Mouse (Mus musculus) forebrain, embryonic 11.5 days (tissue): Measurements from ENCODE around the gene Phf5a. TPM values are rescaled to one million over a fixed set of nuclear protein-coding genes. Genes with fewer than 3 reads are reported as not detected.

Source experiments
- ATAC-seq: fragments of 200-750 bp; cut with Nextera tagmentation; replicated peaks from 2 replicates; pipeline ENCODE4 v1.8.0; 2017; ENCODE audit warnings: moderate TSS enrichment; ENCODE audit not compliant: low FRiP score
- DNase-seq: peaks from one replicate; pipeline ENCODE4 v3.0.0-alpha.2; 2017; ENCODE audit warnings: low spot score
- H3K27ac ChIP-seq: fragments of 300-500 bp; sonication (generic); 2 replicates; pipeline ENCODE4 v1.5.1; 2014; ENCODE audit warnings: low read depth, low read length
- H3K27me3 ChIP-seq: fragments of 300-500 bp; sonication (generic); 2 replicates; pipeline ENCODE4 v1.6.1; 2014; ENCODE audit warnings: mild to moderate bottlenecking, low read length, mixed read lengths; ENCODE audit not compliant: control insufficient read depth, insufficient read depth
- H3K36me3 ChIP-seq: fragments of 300-500 bp; sonication (generic); 2 replicates; pipeline ENCODE4 v1.6.1; 2014; ENCODE audit warnings: mild to moderate bottlenecking, low read length, moderate library complexity, mixed read lengths; ENCODE audit not compliant: control insufficient read depth, insufficient read depth
- H3K4me1 ChIP-seq: fragments of 300-500 bp; sonication (generic); replicated peaks from 2 replicates; pipeline ENCODE4 v1.6.1; 2014; ENCODE audit warnings: low read length, mixed read lengths; ENCODE audit not compliant: control insufficient read depth, insufficient read depth
- H3K4me2 ChIP-seq: fragments of 300-500 bp; sonication (generic); 2 replicates; pipeline ENCODE4 v1.6.1; 2014; ENCODE audit warnings: low read depth, mild to moderate bottlenecking, low read length, moderate library complexity, mixed read lengths; ENCODE audit not compliant: severe bottlenecking
- H3K4me3 ChIP-seq: fragments of 300-500 bp; sonication (generic); 2 replicates; pipeline ENCODE4 v1.5.1; 2014; ENCODE audit warnings: low read depth, low read length
- H3K9ac ChIP-seq: fragments of 300-500 bp; sonication (generic); 2 replicates; pipeline ENCODE4 v1.6.1; 2014; ENCODE audit warnings: low read length
- H3K9me3 ChIP-seq: fragments of 300-500 bp; sonication (generic); 2 replicates; pipeline ENCODE4 v1.6.1; 2016; ENCODE audit warnings: low read length, mixed read lengths; ENCODE audit not compliant: control insufficient read depth
- WGBS: fragments of 180-500 bp; shearing (Covaris S2); extraction: QIAGEN DNeasy Blood & Tissue Kit; methylation state at CpG from one replicate; pipeline ENCODE4 v1.1.7; 2014; 5-methylcytosine and 5-hydroxymethylcytosine counted together
- polyA plus RNA-seq: library from polyadenylated mRNA; unstranded; fragments of >200 nt; fragmentation: Nextera tagmentation; extraction: Ambion mirVana; gene quantifications from 2 replicates; pipeline ENCODE4 v1.2.1, GENCODE M21; 2014

Gene Phf5a
- polyA plus RNA-seq: 186 and 216 TPM in 2 replicates

- DNase-seq: peak; percentile 98
- Histone ChIP-seq H3K36me3 (peaks cover 16% of the 10 kb centered on the region), H3K4me1 (peaks cover 4% of the 10 kb centered on the region; the same call in 1 of the 2 replicates), H3K27ac (peak within 1 kb of the TSS; percentile 94), H3K9ac (peak within 1 kb of the TSS; percentile 80), H3K4me2 (peak within 1 kb of the TSS; percentile 94), H3K27me3 (no peaks in the 10 kb centered on the region), H3K9me3 (no peaks in the 10 kb centered on the region), H3K4me3 (peak within 1 kb of the TSS; percentile 93)
- WGBS: 0% methylated on average over 30 of the region's 30 CpGs
- peak; percentile 84 for ATAC-seq
These were observed at the start of gene Phf5a for GRCm38 (mm10) chr15:81871604-81872261. Gene Phf5a, minus strand, starts transcription at chr15:81871911.

- ATAC-seq: no peak
- 73% methylated on average over 5 of the region's 5 CpGs for WGBS
- Histone ChIP-seq H3K9ac (no peak overlapping the region), H3K27ac (no peak overlapping the region), H3K4me2 (no peak overlapping the region), H3K4me1 (peaks cover 5% of the 10 kb centered on the region; the same call in 1 of the 2 replicates), H3K27me3 (no peaks in the 10 kb centered on the region), H3K9me3 (no peaks in the 10 kb centered on the region), H3K4me3 (no peak overlapping the region), H3K36me3 (no peaks in the 10 kb centered on the region; the same call in 1 of the 2 replicates)
- DNase-seq: no peak
These were observed 49.5 kb upstream of the Phf5a start for GRCm38 (mm10) chr15:81921255-81921654.

GRCm38 (mm10) chr15:81920546-81921217, 49.0 kb upstream of the Phf5a start:
- WGBS: 87% methylated on average over 10 of the region's 10 CpGs
- DNase-seq (no peak), ATAC-seq (no peak)
- Histone ChIP-seq H3K4me2 (no peak overlapping the region), H3K27me3 (no peaks in the 10 kb centered on the region), H3K36me3 (no peaks in the 10 kb centered on the region; the same call in 1 of the 2 replicates), H3K4me1 (peaks cover 5% of the 10 kb centered on the region; the same call in 1 of the 2 replicates), H3K9ac (no peak overlapping the region), H3K4me3 (no peak overlapping the region), H3K9me3 (no peaks in the 10 kb centered on the region), H3K27ac (no peak overlapping the region)

GRCm38 (mm10) chr15:81919062-81919461, 47.4 kb upstream of the Phf5a start:
- Histone ChIP-seq H3K9me3 (no peaks in the 10 kb centered on the region), H3K36me3 (no peaks in the 10 kb centered on the region; the same call in 1 of the 2 replicates), H3K9ac (no peak overlapping the region), H3K4me2 (no peak overlapping the region), H3K27ac (no peak overlapping the region), H3K4me1 (no peaks in the 10 kb centered on the region), H3K27me3 (no peaks in the 10 kb centered on the region), H3K4me3 (no peak overlapping the region)
- ATAC-seq (no peak), DNase-seq (no peak)
- WGBS: 86% methylated on average over 5 of the region's 5 CpGs

GRCm38 (mm10) chr15:81917621-81918463, 46.1 kb upstream of the Phf5a start:
- Histone ChIP-seq H3K27ac (no peak overlapping the region), H3K9ac (no peak overlapping the region), H3K4me1 (no peaks in the 10 kb centered on the region), H3K27me3 (no peaks in the 10 kb centered on the region), H3K9me3 (no peaks in the 10 kb centered on the region), H3K4me2 (no peak overlapping the region), H3K36me3 (peaks cover 3% of the 10 kb centered on the region), H3K4me3 (no peak overlapping the region)
- 60% methylated on average over 6 of the region's 6 CpGs for WGBS
- ATAC-seq: no peak
- DNase-seq: peak; percentile 81

GRCm38 (mm10) chr15:81917201-81917600, 45.5 kb upstream of the Phf5a start:
- H3K9me3 ChIP-seq: no peaks in the 10 kb centered on the region
- peaks cover 5% of the 10 kb centered on the region for H3K36me3 ChIP-seq

GRCm38 (mm10) chr15:81915663-81916062, 44.0 kb upstream of the Phf5a start:
- Histone ChIP-seq H3K36me3 (peaks cover 9% of the 10 kb centered on the region), H3K4me3 (no peak overlapping the region), H3K4me1 (no peaks in the 10 kb centered on the region), H3K27ac (no peak overlapping the region), H3K27me3 (no peaks in the 10 kb centered on the region), H3K9me3 (no peaks in the 10 kb centered on the region), H3K9ac (no peak overlapping the region), H3K4me2 (no peak overlapping the region)
- no peak for ATAC-seq
- WGBS: 91% methylated on average over 5 of the region's 5 CpGs
- DNase-seq: no peak

More at GRCm38 (mm10) chr15:81917201-81917600, 45.5 kb upstream of the Phf5a start:
- H3K4me1 ChIP-seq: no peaks in the 10 kb centered on the region
- ATAC-seq (no peak), DNase-seq (no peak)
- H3K4me2 ChIP-seq: no peak overlapping the region
- H3K27me3 ChIP-seq: no peaks in the 10 kb centered on the region
- H3K27ac ChIP-seq: no peak overlapping the region
- H3K4me3 ChIP-seq: no peak overlapping the region
- H3K9ac ChIP-seq: no peak overlapping the region
- 94% methylated on average over 12 of the region's 12 CpGs for WGBS

- H3K27me3 ChIP-seq: no peaks in the 10 kb centered on the region
- H3K4me1 ChIP-seq: no peaks in the 10 kb centered on the region
- H3K9me3 ChIP-seq: no peaks in the 10 kb centered on the region
- H3K4me2 ChIP-seq: no peak overlapping the region
- no peak overlapping the region for H3K4me3 ChIP-seq
- ATAC-seq (no peak), DNase-seq (no peak)
- WGBS: 88% methylated on average over 5 of the region's 5 CpGs
- H3K9ac ChIP-seq: no peak overlapping the region
- H3K36me3 ChIP-seq: peaks cover 10% of the 10 kb centered on the region
- H3K27ac ChIP-seq: no peak overlapping the region
These were observed 43.0 kb upstream of the Phf5a start for GRCm38 (mm10) chr15:81914668-81915067.
